Mouse (Mus musculus) heart, postnatal 0 days (tissue): Measurements from ENCODE around the gene Hps1.

ENCODE experiments used
- CTCF ChIP-seq: IDR thresholded peaks from 2 replicates; pipeline ENCODE4 v1.5.1; 2016; ENCODE audit warnings: antibody characterized with exemption, control low read depth, low read depth
- EP300 ChIP-seq: IDR thresholded peaks from 2 replicates; pipeline ENCODE4 v1.6.1; 2016; ENCODE audit warnings: antibody characterized with exemption, low read depth

- no peak for TF ChIP-seq EP300
- TF ChIP-seq CTCF, result no peak
Measured at GRCm38 (mm10) chr19:42795801-42796200, 16.0 kb upstream of the Hps1 start.
